Mouse (Mus musculus) effector memory CD4-positive, alpha-beta T cell, adult 5 months (primary cell): ENCODE measurements around the gene Blm. TPM values are rescaled to one million over a fixed set of nuclear protein-coding genes. Genes with fewer than 3 reads are reported as not detected.

Source experiments
- polyA plus RNA-seq: library from polyadenylated mRNA; unstranded; fragments of 100-300 nt; shearing (Covaris generic); gene quantifications from one replicate; pipeline ENCODE4 v1.2.1, GENCODE M21; 2017

Blm gene
- 8.0 TPM for polyA plus RNA-seq

DNA sequence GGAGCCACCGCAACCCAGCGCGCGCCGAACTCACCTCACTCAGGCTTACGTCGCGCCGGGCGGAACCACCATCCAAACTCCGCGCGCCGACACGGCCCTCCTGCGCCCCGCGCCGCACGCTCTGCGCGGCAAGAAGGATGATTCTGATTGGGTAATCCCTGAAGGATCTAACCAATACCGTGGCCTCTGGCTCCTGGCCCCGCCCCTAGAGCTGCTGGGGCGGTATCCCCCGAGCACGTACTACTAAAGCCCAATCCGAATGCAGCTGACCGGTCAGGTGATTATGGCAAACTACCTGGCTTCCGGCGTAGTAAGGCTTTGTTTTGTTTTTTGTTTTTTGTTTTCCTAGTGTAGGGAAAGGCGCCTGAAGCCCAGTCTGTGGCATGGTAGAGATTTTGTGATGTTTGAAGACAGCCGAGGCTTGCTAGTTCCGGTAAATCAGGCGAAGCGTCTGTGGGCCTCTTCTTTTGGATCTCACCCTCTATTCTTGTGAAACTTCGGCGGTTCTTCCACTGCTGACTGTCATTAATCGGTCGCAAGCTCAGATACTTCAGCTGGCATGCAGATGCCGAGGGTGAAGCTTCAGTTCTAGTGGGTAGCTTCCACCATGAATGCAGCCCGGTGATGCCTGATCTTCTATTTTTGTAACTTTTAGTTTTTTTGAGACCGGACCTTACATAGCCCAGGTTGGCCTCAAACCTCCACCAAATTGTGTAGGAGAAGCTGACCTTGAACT lies at the start of gene Blm:
Gene Blm, minus strand, starts transcription at position 111 of the 736 bp plus-strand sequence.

DNA sequence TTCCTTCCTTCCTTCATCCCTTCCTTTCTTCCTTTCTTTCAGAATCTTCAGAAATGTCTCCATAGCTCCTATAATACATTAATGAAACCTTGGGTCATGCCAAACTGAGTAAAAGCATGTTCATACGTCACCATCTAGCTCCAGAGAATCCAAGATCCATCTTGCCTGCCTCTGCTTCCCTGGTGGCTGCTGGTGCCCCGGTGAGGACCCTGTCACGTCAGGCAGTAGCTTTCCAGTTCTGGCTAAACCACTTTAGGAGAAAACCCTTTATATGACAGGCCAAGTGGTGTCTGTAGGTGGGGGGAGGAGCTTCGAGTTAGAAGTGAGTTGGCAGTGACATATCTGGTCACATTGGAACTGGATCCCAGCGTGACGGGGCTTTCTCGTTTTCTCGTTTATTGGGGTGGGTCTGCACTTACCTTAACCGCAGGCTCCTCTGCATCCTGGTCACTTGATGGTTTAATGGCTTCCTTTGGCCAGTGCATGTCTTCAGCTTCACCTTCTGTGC lies 129.7 kb downstream of the Blm start, which contains the start of gene Furin:
Gene Furin, minus strand, starts transcription at position 249 of the 508 bp plus-strand sequence.

Other genes starting within 250 kb of the Blm start
- gene Prc1, start 240.7 kb downstream of the Blm start, polyA plus RNA-seq, result 8.7 TPM
- gene Rccd1, start 210.7 kb downstream of the Blm start, polyA plus RNA-seq, result 34.1 TPM
- 165 TPM for gene Unc45a, start 194.1 kb downstream of the Blm start, polyA plus RNA-seq
- gene Hddc3, start 192.0 kb downstream of the Blm start, polyA plus RNA-seq, result 6.1 TPM
- gene Man2a2, start 163.7 kb downstream of the Blm start, polyA plus RNA-seq, result 97.4 TPM
- 4.8 TPM for gene Fes, start 147.2 kb downstream of the Blm start, polyA plus RNA-seq
- 190 TPM for gene Furin, start 129.7 kb downstream of the Blm start, polyA plus RNA-seq
- gene Crtc3, start 153.8 kb upstream of the Blm start, polyA plus RNA-seq, result 44.1 TPM